Mouse (Mus musculus): ENCODE measurements around the gene Tbx4.
A peak's percentile ranks its signal among the peaks of the same experiment; 100 is the strongest.

Gene Tbx4

DNA sequence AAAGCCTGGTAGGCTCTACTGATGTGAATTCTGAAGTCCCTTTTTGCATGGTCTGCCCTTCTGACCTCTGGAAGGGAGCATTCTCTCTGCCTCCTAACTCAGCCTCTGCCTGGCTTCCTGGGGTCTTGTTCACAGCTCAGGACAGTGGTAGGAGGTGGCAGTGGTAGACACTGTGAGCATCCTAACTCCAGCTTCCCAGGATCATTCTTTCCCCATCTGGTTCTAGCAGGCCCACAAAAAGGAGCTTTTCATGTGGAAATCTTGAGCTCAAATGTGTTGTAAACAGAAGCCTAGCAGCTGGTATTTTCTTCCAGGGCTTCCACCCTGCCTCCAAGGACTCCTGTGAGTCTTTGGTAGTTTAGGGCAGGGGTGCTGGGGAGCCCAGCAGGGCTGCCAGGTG lies 14.1 kb downstream of the Tbx4 start:
- peak; percentile 88 for DNase-seq (ENCODE audit: low read depth, low spot score)

GRCm38 (mm10) chr11:85909514-85909913 lies 23.3 kb downstream of the Tbx4 start:
- no peak for DNase-seq (ENCODE audit: low read depth, low spot score)

DNA sequence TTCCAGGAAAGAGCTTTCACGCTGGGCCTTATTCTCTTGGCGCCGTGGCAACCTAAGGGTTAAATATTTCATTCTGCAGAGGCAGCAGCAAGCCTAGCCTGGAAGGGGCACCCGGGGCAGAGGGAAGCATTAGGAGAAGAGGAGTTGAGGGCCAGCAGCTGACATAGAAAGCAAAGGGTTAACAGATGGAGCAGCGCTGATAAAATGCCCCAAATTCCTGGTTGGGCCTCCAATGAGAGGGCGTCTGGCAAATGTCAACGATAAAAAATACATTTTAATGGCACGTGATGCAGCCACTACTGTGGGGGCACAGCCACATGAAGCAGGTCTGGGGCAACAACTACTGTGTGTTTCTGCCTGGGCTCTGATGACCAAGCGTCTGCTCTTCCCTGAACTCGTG lies 23.9 kb downstream of the Tbx4 start:
- no peak for DNase-seq (ENCODE audit: low read depth, low spot score)

DNA sequence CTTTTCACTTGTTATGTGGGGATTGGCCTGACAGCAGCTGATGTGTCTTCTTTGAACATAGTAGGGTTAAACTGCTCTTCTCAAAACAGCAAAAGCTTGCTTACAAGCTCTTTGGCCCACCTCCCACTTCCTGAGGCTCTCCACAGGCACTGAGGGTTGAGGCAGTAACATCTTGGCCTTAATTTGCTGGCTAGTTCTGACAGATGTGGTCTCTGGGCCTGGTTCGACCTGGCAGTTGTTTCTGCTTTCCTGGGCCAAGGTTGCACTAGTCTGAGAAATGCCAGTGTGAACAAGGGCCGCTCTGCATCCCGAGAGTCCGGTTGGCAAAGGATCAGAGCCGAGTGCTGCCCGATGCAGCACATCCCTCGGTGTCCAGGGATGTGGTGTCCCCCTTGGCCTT lies 27.3 kb downstream of the Tbx4 start:
- DNase-seq (ENCODE audit: low read depth, low spot score) = no peak

GRCm38 (mm10) chr11:85917091-85917992 lies 31.1 kb downstream of the Tbx4 start:
- no peak for DNase-seq (ENCODE audit: low read depth, low spot score)

- DNase-seq (ENCODE audit: low read depth, low spot score) = peak; percentile 37
Measured at GRCm38 (mm10) chr11:85917993-85918325, 31.7 kb downstream of the Tbx4 start.

DNA sequence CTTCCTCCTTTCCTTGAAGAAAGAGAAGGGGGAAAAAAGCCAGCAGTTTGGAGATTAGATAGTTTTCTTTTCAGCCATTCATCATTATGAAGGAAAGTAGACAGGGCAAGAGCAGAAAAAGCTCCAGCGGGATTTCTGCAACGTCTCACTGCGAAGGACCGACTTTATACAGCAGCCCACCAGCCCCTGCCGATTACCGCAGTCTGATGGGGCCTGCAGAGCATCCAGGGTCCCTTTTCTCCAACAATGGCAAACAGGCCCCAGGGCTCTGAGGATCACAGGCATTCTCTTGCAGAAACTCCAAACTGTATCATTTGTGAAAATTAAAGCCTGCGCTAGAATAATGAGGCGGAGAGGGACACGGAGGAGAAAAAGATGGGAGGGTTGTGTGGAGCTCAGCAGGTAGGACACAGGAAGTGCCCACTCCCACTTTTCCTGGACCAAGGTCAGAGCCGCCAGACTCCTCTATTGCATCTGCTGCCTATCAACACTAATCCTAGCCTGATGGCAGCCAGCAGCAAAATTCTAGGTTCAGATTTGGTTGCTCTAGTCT lies 32.2 kb downstream of the Tbx4 start:
- DNase-seq (ENCODE audit: low read depth, low spot score) = no peak

DNA sequence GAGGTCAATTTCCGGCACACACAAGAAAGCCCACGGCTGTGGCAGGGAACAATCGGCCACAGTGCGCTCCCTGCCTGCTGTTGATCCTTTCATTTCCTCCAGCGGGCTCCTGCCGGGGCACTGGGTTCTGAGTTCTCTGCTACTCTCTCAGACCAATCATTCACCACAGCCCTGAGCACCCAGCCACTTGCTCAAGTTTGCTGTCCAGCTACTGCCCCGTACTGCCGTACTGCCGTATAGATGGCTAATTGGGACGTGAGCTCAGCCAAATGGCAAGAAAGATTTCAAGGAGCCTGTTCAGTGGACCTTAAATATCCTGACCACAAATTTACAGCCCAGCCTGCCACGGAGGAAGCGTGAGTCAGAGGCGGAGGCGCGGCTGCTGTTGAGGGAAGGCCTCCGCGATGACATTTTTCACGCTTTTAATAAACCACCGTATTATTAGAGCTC lies 39.1 kb downstream of the Tbx4 start:
- peak; percentile 35 for DNase-seq (ENCODE audit: low read depth, low spot score)

DNA sequence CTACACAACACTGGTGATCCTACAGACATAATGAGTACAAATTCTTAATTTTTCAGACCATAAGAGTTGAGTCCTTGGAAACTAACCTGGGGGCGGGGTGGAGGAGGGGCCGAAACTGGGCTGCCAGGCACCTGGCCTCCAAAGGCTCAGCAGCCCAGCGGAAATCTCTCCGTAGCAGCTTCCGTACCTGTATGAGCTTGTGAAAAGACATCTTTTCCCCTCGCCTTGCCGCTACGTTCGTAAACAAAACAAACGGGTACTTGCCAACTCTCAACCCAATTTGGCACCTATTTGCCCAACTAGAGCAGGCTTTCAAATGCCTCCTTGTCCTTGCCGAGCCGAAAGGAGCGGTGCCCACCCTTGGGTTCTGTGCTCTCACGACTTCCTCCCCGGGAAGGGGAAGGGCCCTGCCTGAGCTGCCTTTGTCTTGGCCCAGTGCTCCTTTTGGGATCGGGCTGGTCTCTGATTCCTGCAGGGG lies 40.1 kb downstream of the Tbx4 start:
- no peak for DNase-seq (ENCODE audit: low read depth, low spot score)

GRCm38 (mm10) chr11:85928106-85928505 lies 41.9 kb downstream of the Tbx4 start:
- no peak for DNase-seq (ENCODE audit: low read depth, low spot score)

- DNase-seq (ENCODE audit: low read depth, low spot score) = no peak
Measured at GRCm38 (mm10) chr11:85929651-85930050, 43.4 kb downstream of the Tbx4 start.

DNA sequence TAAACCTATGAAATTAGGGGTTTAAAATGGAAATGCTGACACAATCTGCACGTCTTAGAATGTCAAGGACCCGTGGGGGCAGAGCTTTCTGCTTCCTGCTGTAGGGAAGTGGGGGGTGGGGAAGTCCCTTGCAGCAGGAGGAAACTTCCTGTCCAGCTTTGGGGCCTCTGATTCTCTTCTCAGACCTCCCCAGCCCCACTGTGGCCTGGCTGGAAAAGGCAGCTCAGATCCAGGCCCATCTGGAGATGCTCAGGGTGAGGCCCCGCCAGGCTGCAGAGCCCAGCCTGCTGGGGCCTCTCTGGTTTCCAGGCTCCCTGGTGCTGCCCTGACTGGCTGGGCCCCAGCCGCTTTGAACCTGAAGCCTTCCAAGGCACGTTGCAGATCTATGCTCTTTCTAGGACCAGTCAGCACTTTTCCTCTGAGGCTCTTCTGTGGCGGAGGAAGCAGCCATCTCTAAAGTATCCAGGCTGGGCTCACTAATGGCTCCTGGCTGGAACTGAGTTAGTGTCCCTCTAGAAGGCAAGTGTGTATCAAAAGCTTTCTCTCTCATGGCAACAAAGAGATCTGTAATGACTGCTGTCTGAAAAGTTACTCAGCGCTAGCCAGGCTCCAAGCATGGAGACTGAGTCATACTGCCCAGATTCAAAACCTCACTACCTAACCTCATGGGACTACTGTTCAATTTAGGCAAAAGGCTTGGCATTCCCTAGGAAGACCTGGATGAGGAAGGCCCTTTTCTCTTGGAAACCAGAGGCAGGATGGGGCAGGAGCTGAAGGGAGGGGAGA lies 55.8 kb downstream of the Tbx4 start:
- peak; percentile 24 for DNase-seq (ENCODE audit: low read depth, low spot score)

DNA sequence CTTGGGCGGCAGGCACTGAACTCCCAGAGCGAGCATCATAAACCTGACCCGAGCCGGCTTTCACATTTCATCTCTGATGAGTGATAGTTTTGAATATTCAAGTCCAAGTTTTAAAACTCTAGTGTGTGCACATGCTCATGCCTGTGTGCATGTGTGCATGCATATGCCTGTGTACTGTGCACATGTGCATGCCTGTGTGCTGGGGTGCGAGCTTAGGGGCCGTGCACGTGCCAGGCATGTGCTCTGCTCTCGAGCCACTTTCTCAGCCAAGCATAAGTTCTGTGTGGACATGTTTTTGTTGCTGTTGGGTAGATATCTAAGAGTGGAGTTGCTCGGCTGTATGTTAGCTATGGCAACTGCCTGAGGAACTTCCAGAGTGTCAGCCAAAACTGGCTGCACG lies 62.5 kb downstream of the Tbx4 start:
- DNase-seq (ENCODE audit: low read depth, low spot score) = no peak

GRCm38 (mm10) chr11:85949749-85950148 lies 63.5 kb downstream of the Tbx4 start:
- no peak for DNase-seq (ENCODE audit: low read depth, low spot score)

GRCm38 (mm10) chr11:85952538-85952937 lies 66.3 kb downstream of the Tbx4 start:
- no peak for DNase-seq (ENCODE audit: low read depth, low spot score)

- no peak for DNase-seq (ENCODE audit: low read depth, low spot score)
Measured at GRCm38 (mm10) chr11:85955611-85956010, 69.4 kb downstream of the Tbx4 start.

DNA sequence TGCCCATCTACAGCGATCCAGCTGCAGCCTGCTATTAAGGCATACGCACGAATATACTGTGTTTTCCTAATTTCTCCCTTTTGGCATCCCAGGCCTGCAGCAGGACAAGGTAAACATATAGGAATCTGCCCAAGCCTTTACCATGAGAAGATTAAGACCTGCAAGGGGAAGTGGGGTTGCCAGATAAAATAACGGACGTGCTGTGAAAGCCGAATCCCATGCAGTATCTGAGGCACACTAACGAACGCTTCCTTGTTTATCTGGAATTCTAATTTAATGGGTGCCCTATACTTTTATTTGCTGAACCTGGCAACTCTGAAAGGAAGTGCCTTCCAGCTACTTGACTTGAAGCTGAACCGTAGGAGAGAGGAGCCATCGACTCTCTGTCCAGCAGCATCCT lies 70.2 kb downstream of the Tbx4 start:
- DNase-seq (ENCODE audit: low read depth, low spot score) = no peak

DNA sequence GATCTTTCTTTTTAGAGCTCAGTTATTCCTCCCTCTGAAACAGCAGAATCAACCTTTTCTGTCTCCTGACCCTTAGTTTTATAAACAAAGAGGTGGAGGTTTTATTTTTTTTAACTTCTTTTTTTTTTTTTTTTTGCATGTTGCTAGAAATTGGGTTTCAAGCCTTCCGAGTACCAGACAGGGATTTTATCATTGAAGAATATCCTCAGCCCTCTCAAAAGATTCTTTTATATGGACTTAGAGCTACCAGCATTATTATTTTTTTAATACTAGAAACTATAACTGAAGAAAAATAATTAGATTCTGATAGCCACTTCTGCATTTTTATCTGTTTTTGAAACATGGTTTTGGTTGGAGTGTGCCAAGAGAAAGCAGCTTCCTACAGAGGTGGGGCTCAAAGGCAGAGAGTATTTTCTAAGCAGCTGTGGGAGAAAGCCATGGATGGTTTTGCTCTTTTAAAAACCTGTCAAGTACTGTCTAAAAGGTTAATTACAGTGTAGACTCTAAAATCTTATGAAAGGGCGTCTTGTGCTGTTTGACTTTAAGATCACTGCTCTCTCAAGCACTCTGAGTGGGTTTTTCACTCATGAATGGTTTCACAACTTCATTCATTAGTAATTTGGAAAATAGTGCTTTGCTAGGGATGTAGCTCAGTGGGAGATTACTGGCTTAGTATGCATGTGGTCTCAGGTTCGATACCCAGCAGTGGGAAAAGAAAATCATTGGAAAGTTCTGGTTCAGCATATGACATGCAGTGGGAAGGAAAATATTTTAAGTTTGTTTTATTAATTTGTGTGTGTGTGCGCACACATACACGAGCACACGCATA lies 70.9 kb downstream of the Tbx4 start:
- DNase-seq (ENCODE audit: low read depth, low spot score) = no peak

- no peak for DNase-seq (ENCODE audit: low read depth, low spot score)
Measured at GRCm38 (mm10) chr11:85959837-85960236, 73.6 kb downstream of the Tbx4 start.

GRCm38 (mm10) chr11:85960273-85960672 lies 74.1 kb downstream of the Tbx4 start:
- DNase-seq (ENCODE audit: low read depth, low spot score) = no peak

DNA sequence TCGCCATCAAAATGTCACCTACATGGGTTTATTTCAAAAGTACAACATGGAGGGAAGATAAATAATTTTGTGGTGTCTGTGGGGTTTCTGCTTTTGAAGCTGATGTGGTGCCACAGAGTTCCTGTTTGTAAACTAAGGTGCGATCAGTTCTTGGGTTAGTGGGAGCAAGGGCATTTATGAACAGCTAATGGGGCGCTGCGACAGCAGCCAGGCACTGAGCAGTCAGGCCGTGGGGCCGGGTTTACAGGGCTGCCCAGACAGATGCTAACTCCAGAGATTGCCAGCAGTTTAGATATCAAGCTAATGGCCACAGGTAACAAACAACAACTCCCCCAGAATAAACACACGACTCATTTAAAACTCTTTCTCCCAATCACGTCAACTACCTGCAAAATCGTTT lies 75.3 kb downstream of the Tbx4 start:
- no peak for DNase-seq (ENCODE audit: low read depth, low spot score)

Measured in ZHBTc4 (cell line).